Mouse (Mus musculus) heart, embryonic 14.5 days (tissue): ENCODE results near the gene Ltbp1. TPM values are rescaled to one million over a fixed set of nuclear protein-coding genes. Genes with fewer than 3 reads are reported as not detected.
A peak's percentile ranks its signal among the peaks of the same experiment; 100 is the strongest.

ENCODE experiments used
- ATAC-seq: fragments of 200-750 bp; cut with Nextera tagmentation; 2 replicates; pipeline ENCODE4 v1.8.0; 2017; ENCODE audit warnings: low read depth, moderate TSS enrichment; ENCODE audit not compliant: insufficient number of reproducible peaks, insufficient read depth, low FRiP score
- H3K27ac ChIP-seq, 2 experiments: fragments of 200-500 bp in 1 of 2; fragments of 300-500 bp in 1 of 2; sonication (generic) in 1 of 2; replicated peaks in 1 of 2; 2 replicates each; pipeline ENCODE4 v1.5.1; 2012 to 2014; ENCODE audit warnings: low read depth in 2 of 2, low read length in 2 of 2, control low read depth in 1 of 2, mild to moderate bottlenecking in 1 of 2, mixed read lengths in 1 of 2; ENCODE audit not compliant: control insufficient read depth in 1 of 2, insufficient read depth in 1 of 2
- H3K27me3 ChIP-seq: fragments of 300-500 bp; sonication (generic); 2 replicates; pipeline ENCODE4 v1.6.1; 2014; ENCODE audit warnings: mild to moderate bottlenecking, low read length, control low read depth; ENCODE audit not compliant: control insufficient read depth, insufficient read depth
- H3K36me3 ChIP-seq: fragments of 300-500 bp; sonication (generic); 2 replicates; pipeline ENCODE4 v1.6.1; 2014; ENCODE audit warnings: mild to moderate bottlenecking, control low read depth, low read length, mixed read lengths; ENCODE audit not compliant: control insufficient read depth, insufficient read depth
- H3K4me1 ChIP-seq, 2 experiments: fragments of 200-500 bp in 1 of 2; fragments of 300-500 bp in 1 of 2; sonication (generic) in 1 of 2; 2 replicates each; pipeline ENCODE4 v1.6.1; 2012 to 2014; ENCODE audit warnings: low read length in 2 of 2, control low read depth in 1 of 2, mixed read lengths in 1 of 2; ENCODE audit not compliant: control insufficient read depth in 2 of 2, insufficient read depth in 2 of 2
- H3K4me2 ChIP-seq: fragments of 300-500 bp; sonication (generic); 2 replicates; pipeline ENCODE4 v1.6.1; 2014; ENCODE audit warnings: mild to moderate bottlenecking, low read length
- H3K4me3 ChIP-seq, 2 experiments: fragments of 200-500 bp in 1 of 2; fragments of 300-500 bp in 1 of 2; sonication (generic) in 1 of 2; 2 replicates each; pipeline ENCODE4 v1.5.1; 2012 to 2014; ENCODE audit warnings: low read length in 2 of 2, mild to moderate bottlenecking in 2 of 2, control low read depth in 1 of 2, low read depth in 1 of 2, moderate library complexity in 1 of 2; ENCODE audit not compliant: control insufficient read depth in 1 of 2, insufficient read depth in 1 of 2
- H3K9ac ChIP-seq: fragments of 300-500 bp; sonication (generic); 2 replicates; pipeline ENCODE4 v1.6.1; 2014; ENCODE audit warnings: mild to moderate bottlenecking, low read length
- H3K9me3 ChIP-seq: fragments of 300-500 bp; sonication (generic); 2 replicates; pipeline ENCODE4 v1.6.1; 2016; ENCODE audit warnings: low read length, control low read depth; ENCODE audit not compliant: control insufficient read depth
- WGBS: fragments of 180-500 bp; shearing (Covaris S2); extraction: QIAGEN DNeasy Blood & Tissue Kit; methylation state at CpG from one replicate; pipeline ENCODE4 v1.1.7; 2014; 5-methylcytosine and 5-hydroxymethylcytosine counted together
- polyA plus RNA-seq: library from polyadenylated mRNA; unstranded; fragments of >200 nt; fragmentation: Nextera tagmentation; extraction: Ambion mirVana; gene quantifications from 2 replicates; pipeline ENCODE4 v1.2.1, GENCODE M21; 2014

Gene Ltbp1
- polyA plus RNA-seq, 1 experiment from 2014 or later: 38.1 TPM

DNA sequence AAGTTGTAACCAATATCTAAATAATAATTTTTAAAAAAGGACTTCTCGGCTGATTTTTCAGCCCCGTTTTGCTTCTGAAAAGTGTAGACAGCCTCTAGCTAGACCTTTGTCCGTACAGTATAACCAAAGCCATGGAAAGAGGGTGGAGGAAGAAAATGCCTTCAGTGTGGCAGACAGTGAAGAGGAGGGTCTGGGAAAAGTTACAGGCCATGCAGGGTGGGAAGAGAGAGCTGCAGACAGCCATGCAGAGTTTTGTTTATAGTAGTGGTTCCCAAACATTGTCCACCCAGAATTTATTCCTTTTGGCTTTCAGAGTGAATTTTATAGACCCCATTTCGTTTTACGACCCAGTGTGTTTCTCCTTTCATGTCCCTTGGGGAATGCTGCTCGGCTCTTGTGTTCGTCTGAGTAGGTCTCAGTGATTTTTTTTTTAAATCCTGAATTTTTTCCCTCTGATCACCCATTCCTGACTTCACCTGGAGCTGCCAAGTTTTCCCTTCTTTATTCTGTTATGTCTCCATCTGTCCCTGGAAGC, 202.9 kb downstream of the Ltbp1 start:
- Histone ChIP-seq H3K4me2 (no peak overlapping the region), H3K9me3 (no peaks in the 10 kb centered on the region), H3K36me3 (no peaks in the 10 kb centered on the region), H3K4me3 (no peak overlapping the region), H3K27ac (no peak overlapping the region), H3K27me3 (no peaks in the 10 kb centered on the region), H3K9ac (no peak overlapping the region), H3K4me1 (no peaks in the 10 kb centered on the region; a peak in 1 of 4 replicates)
- ATAC-seq: no peak
- WGBS: 88% methylated on average over 7 of the region's 7 CpGs

DNA sequence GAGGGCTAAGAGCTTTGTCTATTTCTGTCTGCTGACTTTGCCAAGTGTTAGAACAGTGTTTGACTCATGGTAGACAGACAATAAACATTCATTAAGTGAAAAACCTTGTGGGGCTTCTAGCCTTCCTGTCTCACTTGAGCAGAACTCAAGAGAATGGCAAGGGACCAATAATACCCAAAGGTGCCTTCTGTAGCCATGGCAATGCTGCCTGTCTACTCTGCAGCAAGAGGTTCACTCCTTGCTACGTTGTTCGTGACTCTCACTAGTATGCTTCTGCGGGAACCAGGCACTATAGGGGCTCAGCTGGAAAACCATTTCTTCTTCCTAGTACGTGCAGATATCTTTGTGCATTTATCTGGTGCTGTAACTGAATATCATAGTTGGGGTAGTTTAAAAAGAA, 205.2 kb downstream of the Ltbp1 start:
- Histone ChIP-seq H3K4me3 (no peak overlapping the region), H3K27ac (no peak overlapping the region), H3K36me3 (no peaks in the 10 kb centered on the region), H3K9me3 (no peaks in the 10 kb centered on the region), H3K27me3 (no peaks in the 10 kb centered on the region), H3K9ac (no peak overlapping the region), H3K4me2 (no peak overlapping the region), H3K4me1 (no peaks in the 10 kb centered on the region; a peak in 1 of 4 replicates)
- 90% methylated on average over 4 of the region's 4 CpGs for WGBS
- ATAC-seq: no peak

DNA sequence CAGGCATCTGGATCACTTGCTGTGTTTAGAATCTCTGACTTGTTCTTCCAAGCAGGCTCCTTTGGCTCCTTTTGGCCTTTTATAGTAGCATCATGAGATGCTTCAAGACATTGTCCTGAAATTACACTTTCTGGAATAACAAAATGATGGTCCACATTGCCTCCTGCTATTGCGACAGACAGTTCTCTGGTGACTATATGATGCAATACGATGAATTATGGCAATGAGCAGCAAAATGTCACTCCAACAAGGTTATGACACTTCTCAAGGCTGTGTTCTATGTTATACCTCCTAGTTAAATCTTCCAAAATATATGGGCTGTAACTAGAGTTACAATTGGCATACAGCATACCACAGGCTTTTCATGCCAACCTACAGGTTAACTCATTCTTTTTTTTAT, 211.0 kb downstream of the Ltbp1 start:
- H3K27ac ChIP-seq: no peak overlapping the region

GRCm38 (mm10) chr17:75218700-75219099, 213.3 kb downstream of the Ltbp1 start:
- H3K4me2 ChIP-seq: no peak overlapping the region
- H3K27ac ChIP-seq: no peak overlapping the region
- H3K4me3 ChIP-seq: no peak overlapping the region
- no peaks in the 10 kb centered on the region for H3K4me1 ChIP-seq
- H3K36me3 ChIP-seq: no peaks in the 10 kb centered on the region
- H3K27me3 ChIP-seq: no peaks in the 10 kb centered on the region
- no peaks in the 10 kb centered on the region for H3K9me3 ChIP-seq
- no peak overlapping the region for H3K9ac ChIP-seq
- ATAC-seq: no peak
- WGBS: 83% methylated on average over 6 of the region's 6 CpGs

More for the DNA sequence above, 211.0 kb downstream of the Ltbp1 start:
- no peaks in the 10 kb centered on the region for H3K36me3 ChIP-seq
- H3K4me1 ChIP-seq: no peaks in the 10 kb centered on the region
- H3K4me3 ChIP-seq: no peak overlapping the region
- no peak overlapping the region for H3K9ac ChIP-seq
- no peaks in the 10 kb centered on the region for H3K27me3 ChIP-seq
- no peak overlapping the region for H3K4me2 ChIP-seq
- H3K9me3 ChIP-seq: no peaks in the 10 kb centered on the region
- WGBS: 97% methylated on average over 2 of the region's 2 CpGs
- ATAC-seq: no peak

DNA sequence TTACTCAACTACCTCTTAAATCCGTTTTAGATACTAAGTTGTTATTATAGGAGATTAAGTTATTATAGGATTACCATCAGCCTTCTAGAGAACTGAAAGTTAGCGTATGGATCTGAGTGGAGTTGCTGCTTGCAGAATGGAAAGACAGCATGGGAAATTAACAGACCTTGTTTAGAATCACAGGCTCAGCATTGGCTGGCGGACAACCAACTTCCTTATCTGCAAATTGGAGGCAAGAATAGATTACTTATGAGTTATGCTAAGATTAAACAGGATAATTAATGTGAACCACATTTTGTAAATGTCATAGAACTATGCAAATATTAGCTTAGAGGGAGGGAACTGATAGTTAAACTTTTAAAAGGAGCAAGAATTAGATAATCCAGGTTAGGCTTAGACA, 223.0 kb downstream of the Ltbp1 start:
- Histone ChIP-seq H3K36me3 (peaks cover 12% of the 10 kb centered on the region; the same call in 1 of the 2 replicates), H3K9me3 (no peaks in the 10 kb centered on the region), H3K4me2 (no peak overlapping the region), H3K9ac (no peak overlapping the region), H3K4me3 (no peak overlapping the region), H3K4me1 (no peaks in the 10 kb centered on the region), H3K27ac (no peak overlapping the region), H3K27me3 (no peaks in the 10 kb centered on the region)
- 79% methylated on average over 3 of the region's 3 CpGs for WGBS
- ATAC-seq: no peak

DNA sequence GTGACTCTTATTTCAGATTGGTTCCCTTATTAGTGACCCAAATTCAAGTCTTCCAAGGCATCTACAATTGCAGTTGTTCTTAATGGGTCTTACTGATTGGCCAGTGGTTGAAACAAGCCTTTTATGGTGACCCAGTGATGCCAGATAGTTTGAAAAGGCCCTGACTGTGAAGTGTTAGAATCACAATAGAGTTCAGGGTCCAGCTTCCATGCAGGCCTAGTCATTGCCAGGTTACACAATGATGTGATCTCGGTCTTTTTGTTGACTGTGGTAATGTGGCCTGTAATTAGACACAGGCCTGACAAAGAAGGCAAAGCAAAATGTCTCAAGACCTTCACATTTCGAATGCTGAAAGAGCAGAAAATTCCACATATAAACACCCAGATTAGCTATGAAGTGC, 227.8 kb downstream of the Ltbp1 start:
- Histone ChIP-seq H3K9ac (no peak overlapping the region), H3K9me3 (no peaks in the 10 kb centered on the region), H3K4me2 (no peak overlapping the region), H3K4me3 (no peak overlapping the region), H3K27me3 (no peaks in the 10 kb centered on the region), H3K27ac (no peak overlapping the region), H3K4me1 (peaks cover 0 to 8% of the 10 kb centered on the region in 2 experiments; a peak in 2 of 4 replicates), H3K36me3 (peaks cover 6% of the 10 kb centered on the region; the same call in 1 of the 2 replicates)
- 76% methylated on average over 2 of the region's 2 CpGs for WGBS
- ATAC-seq: no peak

DNA sequence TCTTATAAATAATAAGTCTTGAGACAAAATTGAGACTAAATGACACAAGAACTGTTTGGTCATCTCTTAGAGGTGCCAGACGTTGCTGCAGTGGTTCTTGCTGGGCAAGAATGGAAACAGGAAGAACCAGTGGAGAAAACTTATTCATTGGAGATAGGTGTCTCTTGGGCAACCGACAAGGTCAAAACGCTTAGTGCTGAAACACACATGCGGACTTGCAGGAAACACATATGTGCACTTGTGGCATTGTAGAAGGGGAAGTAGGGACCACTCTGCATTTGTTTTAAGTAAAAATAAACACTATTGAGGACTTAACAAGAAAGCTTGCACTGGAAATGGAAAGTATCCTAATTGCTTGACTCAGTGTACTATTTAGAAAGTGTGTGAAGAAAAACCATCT, 228.6 kb downstream of the Ltbp1 start:
- H3K9ac ChIP-seq: no peak overlapping the region
- no peak overlapping the region for H3K4me3 ChIP-seq
- 78% methylated on average over 4 of the region's 4 CpGs for WGBS
- no peaks in the 10 kb centered on the region for H3K9me3 ChIP-seq
- H3K27me3 ChIP-seq: no peaks in the 10 kb centered on the region
- H3K27ac ChIP-seq: no peak overlapping the region
- ATAC-seq: no peak
- no peak overlapping the region for H3K4me2 ChIP-seq
- peaks cover 0 to 8% of the 10 kb centered on the region in 2 experiments; a peak in 2 of 4 replicates for H3K4me1 ChIP-seq
- peaks cover 6% of the 10 kb centered on the region; the same call in 1 of the 2 replicates for H3K36me3 ChIP-seq

GRCm38 (mm10) chr17:75235781-75236180, 230.4 kb downstream of the Ltbp1 start:
- Histone ChIP-seq H3K4me3 (no peak overlapping the region), H3K9ac (no peak overlapping the region), H3K9me3 (no peaks in the 10 kb centered on the region), H3K4me1 (peaks cover 0 to 8% of the 10 kb centered on the region in 2 experiments; a peak in 2 of 4 replicates), H3K27me3 (no peaks in the 10 kb centered on the region), H3K4me2 (no peak overlapping the region), H3K27ac (peak overlapping the region in 1 of 2 experiments; percentile 55; a peak in 2 of 4 replicates), H3K36me3 (peaks cover 6% of the 10 kb centered on the region; the same call in 1 of the 2 replicates)
- WGBS: 50% methylated on average over 3 of the region's 3 CpGs
- ATAC-seq: no peak
